ENCODE assay signal across 8 mouse cellular contexts in the genomic region with DNA sequence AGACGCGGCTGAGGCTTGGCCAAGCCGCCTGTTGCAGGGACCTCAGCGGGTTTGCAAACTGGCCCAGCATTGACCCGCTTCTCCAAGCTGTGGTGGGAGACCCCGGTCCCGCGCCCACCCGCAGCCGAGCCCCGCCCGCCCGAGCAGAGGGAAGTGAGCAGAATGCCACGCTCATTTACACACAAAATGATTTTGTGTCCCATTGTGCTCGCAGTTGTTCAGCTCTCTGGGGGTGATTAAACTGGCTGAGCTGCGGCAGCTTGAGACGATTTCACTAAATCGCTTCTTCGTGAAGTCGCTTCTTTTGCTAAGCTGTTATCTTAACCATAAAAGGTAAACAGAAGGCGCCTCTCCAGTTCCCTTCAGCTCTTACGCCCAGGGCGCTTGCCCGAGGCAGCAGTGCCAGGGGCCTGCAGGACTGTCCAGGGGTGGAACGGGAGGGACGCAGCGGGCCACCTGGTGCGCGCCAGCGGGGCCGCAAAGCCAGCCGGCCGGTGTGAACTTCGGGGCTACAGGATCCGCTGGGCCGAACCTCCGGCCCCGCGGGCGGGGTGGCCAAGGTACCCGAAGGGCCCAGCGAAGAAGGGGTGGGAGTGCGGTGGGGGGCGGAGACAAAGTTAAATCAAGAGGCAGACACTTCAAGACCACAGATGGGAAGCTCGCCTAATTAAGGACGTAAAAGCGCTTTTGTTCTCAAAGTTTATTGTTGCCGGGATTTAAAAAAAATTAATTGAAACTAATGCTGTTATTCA. TPM values are rescaled to one million over a fixed set of nuclear protein-coding genes. Genes with fewer than 3 reads are reported as not detected.
DNase-seq lines count a peak whose midpoint lies in the region; ATAC-seq and TF ChIP-seq lines count a peak whose summit lies in the region.

No protein-coding gene starts in this region.

- no peaks in the 10 kb centered on the region for H3K9me3 ChIP-seq in heart, embryonic 10.5 days
- H3K9me3 ChIP-seq in midbrain, embryonic 14.5 days (ENCODE audit: control insufficient read depth, low read length): no peaks in the 10 kb centered on the region

- TF ChIP-seq POLR2A in cortical plate, adult 2 months (IDR thresholded peaks at IDR 0.05; ENCODE audit: extremely low read depth, insufficient read depth, low read length): no peak

- no peak for TF ChIP-seq CTCF in cortical plate, adult 2 months (IDR thresholded peaks at IDR 0.05; ENCODE audit: extremely low read depth, insufficient read depth, low read length)

- peak; percentile 27 for DNase-seq in cerebellum, adult 11 months
- DNase-seq in cerebellum, adult 9-10 months: no peak
- DNase-seq in heart, embryonic 10.5 days (ENCODE audit: low spot score): no peak
- peak; percentile 51 for DNase-seq in kidney, postnatal 14 days
- DNase-seq in midbrain, embryonic 14.5 days: peak; percentile 68
- DNase-seq in thymus, adult 18-20 months: no peak
- no peak for DNase-seq in thymus, postnatal 36 days

- WGBS in heart, embryonic 10.5 days: 1% methylated on average over 48 of the region's 48 CpGs
- under 1% methylated on average over 48 of the region's 48 CpGs for WGBS in midbrain, embryonic 14.5 days

- H3K4me3 ChIP-seq in cortical plate, adult 2 months (ENCODE audit: insufficient read depth, low read length): peak overlapping the region; percentile 86; the same call in 1 of the 2 replicates
- peak overlapping the region; percentile 90 for H3K4me3 ChIP-seq in heart, embryonic 10.5 days
- peak overlapping the region; percentile 84 for H3K4me3 ChIP-seq in midbrain, embryonic 14.5 days (replicated peaks; ENCODE audit: low read depth, low read length)

- H3K4me1 ChIP-seq in cortical plate, adult 2 months (ENCODE audit: control insufficient read depth, insufficient read depth, low read length): peaks cover 2% of the 10 kb centered on the region; the same call in 1 of the 2 replicates
- peaks cover 10% of the 10 kb centered on the region; the same call in 1 of the 2 replicates for H3K4me1 ChIP-seq in heart, embryonic 10.5 days
- H3K4me1 ChIP-seq in midbrain, embryonic 14.5 days (ENCODE audit: control insufficient read depth, insufficient read depth, low read length): peaks cover 31% of the 10 kb centered on the region

- no peaks in the 10 kb centered on the region for H3K27me3 ChIP-seq in heart, embryonic 10.5 days (ENCODE audit: insufficient read depth, poor library complexity, severe bottlenecking)
- H3K27me3 ChIP-seq in midbrain, embryonic 14.5 days (ENCODE audit: control insufficient read depth, insufficient read depth, low read length): no peaks in the 10 kb centered on the region

- ATAC-seq in midbrain, embryonic 14.5 days (ENCODE audit: low FRiP score, low TSS enrichment): no peak

- H3K9ac ChIP-seq in midbrain, embryonic 14.5 days (replicated peaks; ENCODE audit: low read length): peak overlapping the region; percentile 98

- H3K4me2 ChIP-seq in midbrain, embryonic 14.5 days (ENCODE audit: low read length): peak overlapping the region; percentile 93

- no peak overlapping the region for H3K27ac ChIP-seq in cortical plate, adult 2 months (ENCODE audit: insufficient read depth, low read length)
- H3K27ac ChIP-seq in heart, embryonic 10.5 days: peak overlapping the region; percentile 97
- peak overlapping the region; percentile 100 for H3K27ac ChIP-seq in midbrain, embryonic 14.5 days (replicated peaks; ENCODE audit: low read depth, low read length)

- H3K36me3 ChIP-seq in heart, embryonic 10.5 days: peaks cover 25% of the 10 kb centered on the region
- peaks cover 22% of the 10 kb centered on the region for H3K36me3 ChIP-seq in midbrain, embryonic 14.5 days (ENCODE audit: control insufficient read depth, insufficient read depth, low read length)

RNA-seq across cellular contexts. Expression of a gene that starts 3.6 kb away (rescaled TPM):
- 19.6 and 21.5 TPM in 2 replicates for polyA plus RNA-seq in cortical plate, adult 2 months (2012; rRNA removed)
- polyA plus RNA-seq in heart, embryonic 10.5 days (2016; fragmentation: Nextera tagmentation; extraction: Ambion mirVana): 15.3 and 25.5 TPM in 2 replicates
- 17.5 and 29.1 TPM in 2 replicates for polyA plus RNA-seq in midbrain, embryonic 14.5 days (2014; fragmentation: Nextera tagmentation; extraction: Ambion mirVana)

Comparison
In these comparisons a context has a peak if more than half of its experiments do, and no peak if none do; other contexts are left out.
1. DNase-seq: peak in cerebellum, adult 11 months (single experiment), kidney, postnatal 14 days (single experiment) and midbrain, embryonic 14.5 days (single experiment); none in cerebellum, adult 9-10 months (single experiment), heart, embryonic 10.5 days (single experiment), thymus, adult 18-20 months (0 of 2) and thymus, postnatal 36 days (0 of 2).
2. Peak in every context shown above with its lines, with median percentiles within 50 percentile points of each other: H3K4me3 ChIP-seq.